Mouse (Mus musculus): ENCODE data around the gene Pdpn. TPM values are rescaled to one million over a fixed set of nuclear protein-coding genes. Genes with fewer than 3 reads are reported as not detected.

Gene Pdpn
- polyA plus RNA-seq, 1 experiment from 2014 or later = 40.2 TPM

Other genes starting within 250 kb of the Pdpn start
- gene Prdm2, start 86.6 kb downstream of the Pdpn start, polyA plus RNA-seq (2015; fragmentation: Nextera tagmentation; extraction: Ambion mirVana) = 13.4 and 16.0 TPM in 2 replicates
- 0.40 and 0.52 TPM in 2 replicates for gene Lrrc38, start 50.2 kb upstream of the Pdpn start, polyA plus RNA-seq (2015; fragmentation: Nextera tagmentation; extraction: Ambion mirVana)
- not detected in 2 replicates for gene Pramel1, start 94.9 kb upstream of the Pdpn start, polyA plus RNA-seq (2015; fragmentation: Nextera tagmentation; extraction: Ambion mirVana)
- 25.2 and 27.0 TPM in 2 replicates for gene Pramef8, start 112.9 kb upstream of the Pdpn start, polyA plus RNA-seq (2015; fragmentation: Nextera tagmentation; extraction: Ambion mirVana)
- gene Oog4, start 150.8 kb upstream of the Pdpn start, polyA plus RNA-seq (2015; fragmentation: Nextera tagmentation; extraction: Ambion mirVana) = not detected in 2 replicates
- gene Gm13043, start 211.8 kb upstream of the Pdpn start, polyA plus RNA-seq (2015; fragmentation: Nextera tagmentation; extraction: Ambion mirVana) = not detected in 2 replicates
- not detected in 2 replicates for gene Gm13040, start 236.4 kb upstream of the Pdpn start, polyA plus RNA-seq (2015; fragmentation: Nextera tagmentation; extraction: Ambion mirVana)